Mouse (Mus musculus): ENCODE measurements around the gene Polr3h.
"Not testable (repeated sequence)": the region's sequence is repeated elsewhere in the genome, so short reads cannot be mapped to it uniquely, and the experiment has no call there.

Gene Polr3h

DNA sequence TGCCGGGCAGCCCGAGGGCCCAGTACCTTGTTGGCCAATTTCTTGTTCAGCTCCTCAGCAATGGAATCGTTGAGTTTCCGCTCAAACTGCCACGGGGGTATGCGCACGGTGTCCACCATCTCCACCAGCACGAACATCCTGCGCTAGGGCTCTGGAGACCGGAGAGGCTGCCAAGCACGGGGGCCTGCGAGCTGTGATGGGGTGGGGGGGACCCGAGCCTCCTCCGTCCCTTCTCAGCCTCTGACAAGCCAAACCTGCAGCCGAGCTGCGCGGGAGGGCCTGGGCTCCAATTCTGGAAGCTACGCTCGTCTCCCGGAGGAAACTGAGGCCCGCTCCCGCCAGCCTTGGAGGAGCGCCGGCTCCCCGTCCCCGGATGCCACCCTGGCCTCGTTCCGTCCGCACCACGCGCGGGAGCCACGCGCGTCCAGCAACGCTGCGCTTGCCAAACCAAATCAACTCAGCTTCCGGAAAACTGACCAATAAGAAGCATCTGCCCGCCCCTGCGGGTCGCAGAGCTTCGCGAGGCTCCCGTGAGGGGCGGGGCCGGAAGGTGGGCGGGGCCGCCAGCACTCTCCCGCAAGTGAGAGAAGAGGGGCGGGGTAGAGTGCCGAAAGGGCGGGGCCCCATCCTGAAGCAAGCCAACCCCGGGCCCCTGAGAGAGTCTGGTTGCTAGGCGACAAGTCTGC lies at the start of gene Polr3h:
Gene Polr3h, minus strand, starts transcription at position 481 of the 686 bp plus-strand sequence.
- DNase-seq (ENCODE audit: low spot score in 2 of 2) = peak; percentile 94

- not testable (repeated sequence) for DNase-seq (ENCODE audit: low spot score in 2 of 2)
Observed at GRCm38 (mm10) chr15:81975156-81975555, 49.1 kb upstream of the Polr3h start.

DNA sequence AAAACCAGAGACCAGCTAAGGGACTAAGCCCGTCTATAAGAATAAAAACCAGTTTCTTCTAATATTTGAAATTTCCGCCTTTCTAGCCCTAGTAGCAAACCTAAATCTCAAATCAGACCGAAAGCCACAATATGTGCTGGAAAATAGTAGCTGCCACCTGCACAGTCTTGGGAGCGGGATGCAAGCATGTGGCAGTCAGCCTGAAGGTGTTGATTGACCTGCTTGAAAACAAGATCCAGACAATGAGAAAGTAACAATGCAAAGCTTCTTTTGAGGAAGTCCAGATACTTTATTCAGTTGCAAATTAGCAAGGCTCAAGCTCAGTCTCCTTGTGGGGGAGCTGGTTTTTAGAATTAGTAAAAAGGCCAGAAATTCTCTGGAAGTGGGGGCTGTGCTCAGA lies 44.5 kb upstream of the Polr3h start:
- DNase-seq (ENCODE audit: low spot score in 2 of 2) = not testable (repeated sequence)

GRCm38 (mm10) chr15:81969635-81970034 lies 43.6 kb upstream of the Polr3h start:
- DNase-seq (ENCODE audit: low spot score in 2 of 2) = not testable (repeated sequence)

DNA sequence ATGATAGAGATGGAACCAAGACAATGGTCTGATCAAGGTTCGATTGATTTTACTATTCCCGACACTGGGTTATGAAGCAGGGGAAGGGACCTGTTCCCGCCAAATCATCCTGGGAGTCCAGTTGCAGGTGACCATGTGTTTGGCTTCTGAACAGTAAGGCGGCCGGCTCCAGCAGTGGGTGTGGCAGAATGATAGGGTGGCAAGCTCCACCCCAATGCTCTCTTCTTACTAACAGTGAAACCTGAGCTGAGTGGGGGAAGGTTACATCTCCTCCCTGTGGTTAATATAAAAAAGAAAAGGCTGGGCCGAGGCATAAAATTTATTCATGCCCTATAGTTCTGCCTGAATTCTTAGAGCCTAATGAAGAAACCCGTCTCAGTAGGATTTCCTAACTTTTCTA lies 43.1 kb upstream of the Polr3h start:
- DNase-seq (ENCODE audit: low spot score in 2 of 2) = peak in 1 of 2 experiments; percentile 19

- DNase-seq (ENCODE audit: low spot score in 2 of 2) = no peak
Observed at GRCm38 (mm10) chr15:81968447-81968846, 42.4 kb upstream of the Polr3h start.

DNA sequence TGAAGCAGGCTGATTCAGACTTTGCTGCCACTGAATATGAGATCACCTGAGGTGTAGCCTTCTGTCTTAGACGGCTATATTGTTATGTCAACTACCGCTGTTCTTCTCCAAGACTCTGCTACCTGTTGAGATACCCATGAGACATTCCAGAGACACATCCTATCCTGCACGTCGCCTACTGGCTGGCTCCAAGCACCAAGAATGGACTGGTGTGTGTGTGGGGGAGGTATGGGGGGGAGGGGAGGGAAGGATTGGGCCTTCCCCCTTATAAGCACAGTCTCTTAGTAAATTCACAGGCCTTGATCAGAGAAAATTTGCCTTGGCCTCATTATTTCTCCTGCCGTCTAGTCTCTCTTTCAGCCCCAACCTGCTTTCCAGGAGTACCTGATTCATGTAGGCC lies 41.8 kb upstream of the Polr3h start:
- DNase-seq (ENCODE audit: low spot score in 2 of 2) = no peak

DNA sequence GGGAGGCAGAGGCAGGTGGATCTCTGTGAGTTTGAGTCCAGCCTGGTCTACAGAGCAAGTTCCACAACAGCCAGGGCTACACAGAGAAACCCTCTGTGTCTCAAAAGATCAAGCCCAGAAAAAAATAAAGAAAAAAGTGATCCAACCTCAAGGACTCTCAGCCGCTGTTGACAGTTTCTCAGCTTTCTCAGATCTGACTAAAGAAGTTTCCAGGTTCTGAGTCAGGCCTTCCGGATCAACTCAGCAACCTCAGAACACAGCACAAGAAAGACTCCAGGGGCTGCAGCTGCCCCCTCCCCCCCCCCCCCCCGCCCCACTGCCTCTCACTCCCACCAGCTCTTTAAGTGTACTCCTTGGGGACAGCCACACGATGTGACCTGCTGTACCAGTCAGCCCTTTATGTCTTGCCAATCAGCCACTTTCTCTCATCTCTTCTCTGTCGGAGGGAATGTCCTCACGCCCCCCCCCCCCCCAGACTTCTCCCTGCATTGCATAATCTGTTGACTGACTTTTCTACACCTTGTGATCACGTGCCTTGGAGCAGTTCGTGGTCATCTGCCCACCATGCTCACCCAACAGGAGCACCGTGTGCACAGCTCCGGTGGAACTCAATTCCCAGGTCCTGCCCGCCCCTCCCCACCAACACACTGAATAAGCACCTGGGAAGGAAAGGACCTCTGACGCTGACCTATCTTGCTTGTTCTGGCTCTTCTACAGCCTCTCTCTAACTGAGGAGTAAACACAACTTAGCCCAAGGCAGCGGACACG lies 40.2 kb upstream of the Polr3h start:
- no peak for DNase-seq (ENCODE audit: low spot score in 2 of 2)

GRCm38 (mm10) chr15:81964980-81965545 lies 39.0 kb upstream of the Polr3h start:
- no peak for DNase-seq (ENCODE audit: low spot score in 2 of 2)

DNA sequence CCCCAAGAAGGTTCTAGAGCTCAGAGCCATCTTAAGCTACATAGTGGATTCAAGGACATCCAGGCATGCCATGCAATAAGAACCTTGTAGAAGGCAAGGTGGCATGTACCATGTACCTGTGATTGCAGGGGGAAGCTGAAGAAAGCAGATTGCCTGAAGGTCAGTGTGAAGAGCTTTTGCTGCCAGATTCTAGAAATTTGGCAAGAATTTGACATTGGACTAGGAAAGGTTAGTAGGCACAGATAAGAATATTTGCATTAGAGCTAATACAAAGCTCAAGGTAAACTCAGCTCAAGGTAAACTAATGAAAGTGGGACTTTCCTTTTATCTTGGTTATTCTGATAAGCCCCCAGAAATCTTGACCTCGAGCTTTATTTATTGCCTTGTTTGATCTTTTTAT lies 38.2 kb upstream of the Polr3h start:
- no peak for DNase-seq (ENCODE audit: low spot score in 2 of 2)

GRCm38 (mm10) chr15:81961078-81961451 lies 35.0 kb upstream of the Polr3h start:
- no peak for DNase-seq (ENCODE audit: low spot score in 2 of 2)

DNA sequence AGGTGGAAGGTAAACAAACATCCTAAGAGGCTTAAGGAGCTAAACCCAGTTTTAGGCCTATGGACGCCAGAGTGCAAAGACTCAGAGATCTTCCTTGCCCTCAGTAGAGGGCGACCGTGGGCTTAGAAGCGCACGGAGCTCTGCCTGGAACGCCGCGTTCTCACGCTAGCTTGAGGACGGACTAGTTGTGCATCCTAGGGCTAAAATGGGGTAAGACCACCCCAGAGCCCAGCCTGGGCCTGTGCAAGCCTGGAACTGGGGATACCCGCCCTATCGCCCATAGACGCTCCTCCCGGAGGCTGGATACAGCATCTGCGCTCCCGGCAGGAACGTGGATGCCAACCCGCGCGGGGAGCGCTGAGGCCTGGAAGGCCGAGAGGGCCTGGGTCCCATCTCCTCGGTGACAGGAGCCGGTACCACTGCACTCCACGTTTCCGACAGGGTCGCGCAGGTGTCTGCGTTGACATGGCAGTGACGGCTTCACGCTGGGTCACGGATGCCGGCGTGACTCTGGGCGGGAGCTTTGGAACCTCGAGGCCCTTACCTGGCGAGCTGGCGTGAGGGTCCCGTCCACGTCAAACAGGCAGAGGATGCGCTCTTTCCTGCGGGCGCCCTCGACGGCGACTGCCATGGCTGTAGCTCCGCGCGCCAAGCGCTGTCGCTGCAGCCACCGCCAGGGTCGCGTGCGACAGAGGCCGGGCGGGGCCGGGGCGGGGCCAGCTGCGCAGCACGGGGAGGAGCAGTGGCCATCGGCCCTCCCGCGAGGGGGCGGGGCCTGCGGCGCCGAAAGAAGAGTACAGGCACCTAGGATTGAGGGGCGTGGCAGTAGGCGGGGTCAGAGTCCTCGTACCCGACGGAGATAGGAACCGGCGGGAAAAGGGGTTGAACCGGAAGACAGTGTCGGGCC lies 34.4 kb upstream of the Polr3h start, which contains the start of gene Pmm1:
Gene Pmm1, minus strand, starts transcription at position 760 of the 907 bp plus-strand sequence.
- DNase-seq (ENCODE audit: low spot score in 2 of 2) = peak; percentile 96 to 98

- no peak for DNase-seq (ENCODE audit: low spot score in 2 of 2)
Observed at GRCm38 (mm10) chr15:81958906-81959305, 32.9 kb upstream of the Polr3h start.

- no peak for DNase-seq (ENCODE audit: low spot score in 2 of 2)
Observed at GRCm38 (mm10) chr15:81957598-81957997, 31.6 kb upstream of the Polr3h start.

- DNase-seq (ENCODE audit: low spot score in 2 of 2) = no peak
Observed at GRCm38 (mm10) chr15:81956457-81956856, 30.4 kb upstream of the Polr3h start.

- DNase-seq (ENCODE audit: low spot score in 2 of 2) = no peak
Observed at GRCm38 (mm10) chr15:81955414-81955813, 29.4 kb upstream of the Polr3h start.

- no peak for DNase-seq (ENCODE audit: low spot score in 2 of 2)
Observed at GRCm38 (mm10) chr15:81954716-81955115, 28.7 kb upstream of the Polr3h start.

DNA sequence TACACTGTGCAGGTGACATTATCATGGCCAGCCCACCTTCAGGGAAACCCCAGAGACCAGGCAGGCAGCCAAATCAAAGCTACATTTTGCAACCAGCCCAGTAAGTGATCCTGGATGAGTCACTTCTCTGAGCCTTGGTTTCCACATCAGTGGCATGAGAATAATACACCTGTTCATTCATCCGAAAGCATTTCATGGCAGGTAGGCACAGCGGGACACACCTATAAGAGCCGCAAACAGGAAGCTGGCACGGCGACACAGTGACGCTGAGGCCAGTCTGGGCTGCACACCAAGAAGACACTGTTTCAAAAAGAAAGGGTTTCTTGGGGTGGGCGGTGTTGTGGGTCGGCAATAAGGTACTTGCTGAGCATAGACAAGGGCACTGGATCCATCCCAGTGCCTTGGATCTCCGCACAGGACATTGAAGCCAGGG lies 28.1 kb upstream of the Polr3h start:
- no peak for DNase-seq (ENCODE audit: low spot score in 2 of 2)

DNA sequence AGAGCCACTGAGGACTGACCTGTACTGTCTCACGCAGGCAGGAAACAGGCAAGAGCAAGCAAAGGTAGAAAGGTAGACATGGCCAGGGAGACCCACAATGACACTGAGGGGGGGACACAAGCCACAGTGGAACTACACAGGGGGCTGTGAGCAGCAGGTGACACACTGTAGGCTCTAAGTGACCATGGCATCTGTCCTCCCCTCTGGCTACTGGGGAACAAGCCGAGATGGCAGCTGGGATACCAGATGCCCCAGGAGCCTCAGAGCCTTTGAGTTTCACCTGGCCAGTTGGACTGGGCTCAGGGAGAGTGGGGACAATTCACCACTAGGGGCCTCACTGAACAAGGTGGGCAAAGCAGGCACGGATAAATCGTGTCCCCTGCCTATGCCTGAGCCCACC lies 26.3 kb upstream of the Polr3h start:
- DNase-seq (ENCODE audit: low spot score in 2 of 2) = no peak

DNA sequence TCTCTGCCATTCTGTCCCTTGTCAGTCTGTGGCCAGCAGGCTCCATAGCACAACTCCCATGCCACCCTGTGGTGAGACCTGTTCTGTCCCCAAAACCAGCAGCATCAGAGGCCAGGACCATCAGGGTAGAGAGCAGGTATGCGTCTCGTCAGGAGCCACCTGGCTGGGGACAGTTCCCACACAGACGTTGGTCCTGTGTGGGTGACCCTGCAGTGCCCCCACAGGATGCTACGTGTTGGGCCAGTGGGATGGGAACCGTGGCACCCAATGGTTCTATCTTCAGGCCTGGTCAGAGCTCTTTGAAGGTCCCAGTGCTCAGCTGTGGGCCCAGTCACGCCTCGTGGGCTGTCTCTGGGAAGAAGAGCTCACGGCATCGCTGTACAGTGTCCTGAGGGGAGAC lies 25.1 kb upstream of the Polr3h start:
- DNase-seq (ENCODE audit: low spot score in 2 of 2) = no peak

GRCm38 (mm10) chr15:81950716-81951115 lies 24.7 kb upstream of the Polr3h start:
- no peak for DNase-seq (ENCODE audit: low spot score in 2 of 2)

Measured in heart, adult 9 months (tissue).